Mouse (Mus musculus): ENCODE data around the gene Gpr22. TPM values are rescaled to one million over a fixed set of nuclear protein-coding genes. Genes with fewer than 3 reads are reported as not detected.

Gpr22 gene
- 10 to 100 TPM; 16.6 to 20.0 TPM for total RNA-seq (2021)
- long read RNA-seq, experiment 1, full-length matches to known transcripts, result 6 of 82 reads
- long read RNA-seq, experiment 1, partial matches to known transcripts, result 1 of 82 reads
- long read RNA-seq, experiment 1, other reads (novel, unspliced or antisense), result 75 of 82 reads
- long read RNA-seq, experiment 2, partial matches to known transcripts, result 0 of 36 reads
- long read RNA-seq, experiment 2, other reads (novel, unspliced or antisense), result 36 of 36 reads

DNA sequence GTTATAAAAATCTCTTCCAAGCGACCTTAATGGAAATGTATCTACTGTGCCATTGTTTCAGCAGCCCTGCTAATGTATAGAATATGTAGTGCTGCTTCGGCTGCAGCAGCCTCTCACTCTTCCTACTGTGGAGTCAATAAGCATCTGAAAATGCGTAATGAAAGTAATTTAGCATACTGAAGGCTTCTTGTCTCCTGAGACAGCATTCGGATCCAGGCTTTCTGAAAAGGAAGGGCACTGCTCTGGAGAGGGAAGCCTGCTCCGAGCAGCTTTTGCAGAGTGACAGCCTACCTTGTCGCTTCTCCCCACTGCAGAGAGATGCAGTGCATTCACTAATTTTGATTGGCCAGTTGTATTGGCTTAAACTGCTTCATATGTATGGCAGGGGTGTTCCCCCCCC, at the start of gene Gpr22:
TSS of gene Gpr22 (minus strand) at position 348 of the 400 bp plus-strand sequence.
- DNase-seq, result peak in 1 of 2 experiments; percentile 22

DNA sequence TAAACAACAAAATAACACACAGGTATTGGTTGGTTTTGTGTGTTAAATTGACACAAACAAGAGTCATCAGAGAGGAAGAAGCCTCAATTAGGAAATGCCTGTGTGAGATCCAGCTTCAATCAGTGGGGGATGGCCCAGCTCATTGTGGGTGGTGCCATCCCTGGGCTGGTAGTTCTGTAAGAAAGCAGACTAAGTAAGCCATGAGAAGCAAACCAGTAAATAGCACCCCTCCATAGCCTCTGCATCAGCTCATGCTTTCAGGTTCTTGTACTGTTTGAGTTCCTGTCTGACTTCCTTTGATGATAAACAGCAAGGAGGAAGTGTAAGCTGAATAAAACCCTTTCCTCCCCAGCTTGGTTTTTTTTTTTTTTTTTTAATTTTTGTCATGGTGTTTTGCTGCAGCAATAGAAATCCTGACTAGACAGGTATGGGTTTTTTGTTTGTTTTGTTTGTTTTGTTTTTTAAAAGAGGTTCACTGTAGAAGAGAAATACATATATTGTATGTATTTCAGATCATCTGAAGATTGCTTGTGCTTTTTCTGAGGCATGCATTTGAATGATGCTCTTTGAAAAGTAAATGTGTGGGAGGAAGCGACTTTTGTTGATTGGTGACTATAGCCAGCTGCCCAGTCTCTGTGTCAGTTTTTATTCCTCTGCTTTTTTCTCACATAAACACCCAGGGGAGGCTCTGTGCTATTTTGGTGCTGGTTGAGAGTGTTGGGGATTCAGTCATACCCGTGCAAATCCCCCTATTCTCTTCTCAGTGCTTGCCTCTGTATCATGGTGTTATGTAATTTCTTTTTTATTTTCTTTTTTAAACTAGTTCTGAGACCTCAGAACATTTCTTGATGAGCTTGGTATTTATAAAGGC, 42.4 kb upstream of the Gpr22 start:
- no peak for DNase-seq

DNA sequence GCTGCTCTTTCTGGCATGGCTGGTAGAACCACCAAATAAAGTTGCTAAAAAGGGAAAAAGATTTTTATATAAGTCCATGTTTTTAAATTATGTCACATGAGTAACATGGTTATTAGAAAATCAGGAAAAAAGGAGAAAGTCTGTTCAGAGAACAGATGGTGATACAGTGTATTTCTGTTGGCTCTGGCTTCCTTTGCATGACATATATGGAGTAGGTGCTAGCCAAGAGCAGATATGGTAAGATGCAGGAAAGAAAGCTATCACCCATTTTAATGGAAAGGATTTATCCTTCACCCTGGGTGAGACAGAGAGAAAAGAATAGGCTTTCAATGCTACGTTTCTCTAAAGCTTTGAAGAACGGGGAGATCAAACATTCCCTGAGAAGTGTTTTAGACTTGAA, 40.7 kb upstream of the Gpr22 start:
- no peak for DNase-seq

DNA sequence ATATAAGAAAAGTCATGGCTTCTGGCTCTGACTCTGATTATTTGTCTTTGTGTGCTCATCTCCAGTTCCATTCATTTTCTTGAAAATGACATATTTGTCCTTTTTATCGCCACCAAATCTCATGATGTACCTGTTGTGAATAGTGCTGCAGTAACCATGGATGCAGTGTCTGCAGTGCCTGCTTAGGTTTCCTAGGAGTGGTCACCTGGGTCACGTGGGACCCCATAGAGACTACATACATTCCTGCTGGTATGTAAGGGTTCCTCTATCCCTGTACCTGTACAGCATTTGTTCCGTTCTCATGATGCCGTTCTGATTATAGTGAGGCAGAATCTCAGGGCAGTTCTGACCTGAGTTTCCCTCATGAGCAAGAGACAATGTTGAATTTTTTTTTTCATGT, 36.1 kb upstream of the Gpr22 start:
- DNase-seq, result no peak

DNA sequence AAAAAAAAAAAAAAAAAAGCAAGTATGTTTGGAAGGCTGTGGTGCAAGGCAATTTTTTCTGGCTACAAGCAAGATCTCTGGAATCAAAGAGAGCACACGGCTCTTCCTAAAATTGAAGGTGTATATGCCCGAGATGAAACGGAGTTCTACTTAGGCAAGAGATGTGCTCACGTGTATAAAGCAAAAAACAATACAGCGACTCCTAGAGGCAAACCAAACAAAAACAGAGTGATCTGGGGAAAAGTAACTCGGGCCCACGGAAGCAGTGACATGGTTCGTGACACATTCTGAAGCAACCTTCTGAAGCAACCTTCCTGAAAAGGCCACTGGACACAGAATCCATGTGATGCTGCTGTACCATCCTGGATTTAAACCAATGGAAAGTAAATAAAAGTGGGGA, 33.6 kb upstream of the Gpr22 start:
- DNase-seq, result no peak

DNA sequence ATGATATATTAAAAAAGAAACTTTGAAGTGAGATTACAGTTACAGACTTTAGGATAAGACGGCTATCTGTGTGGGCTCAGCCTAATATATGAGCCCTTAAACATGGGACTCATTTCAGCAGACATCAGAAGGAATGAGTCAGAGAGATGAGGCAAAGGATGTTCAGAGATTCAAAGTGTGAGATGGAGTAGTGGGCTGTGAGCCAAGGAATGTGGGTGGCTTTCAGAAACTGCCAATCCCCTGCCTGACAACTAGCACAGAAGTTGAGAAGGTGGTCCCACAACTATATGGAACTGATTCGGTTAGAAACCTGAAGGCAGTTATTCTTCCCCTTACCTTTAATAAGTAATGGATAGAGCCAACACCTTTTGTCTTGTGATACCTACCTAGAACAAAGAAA, 20.9 kb upstream of the Gpr22 start:
- no peak for DNase-seq

DNA sequence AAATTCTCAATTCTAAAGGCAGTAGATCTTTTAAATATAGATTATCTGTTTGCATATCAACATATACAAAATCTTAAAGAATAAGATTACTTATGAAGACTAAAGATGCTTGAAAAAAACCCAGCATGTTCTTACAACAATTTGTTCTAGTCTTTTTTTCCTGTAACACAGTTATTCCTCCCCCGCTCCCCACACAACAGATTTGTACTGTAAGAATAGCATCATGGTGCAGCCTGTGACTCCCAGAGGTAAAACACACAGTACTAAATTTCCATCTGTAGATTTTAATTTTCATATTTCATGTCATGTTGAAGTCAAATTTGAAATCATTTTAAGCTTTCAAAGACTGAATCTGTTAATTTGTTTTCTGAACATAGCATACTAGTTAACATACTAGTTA, 16.4 kb upstream of the Gpr22 start:
- no peak for DNase-seq

DNA sequence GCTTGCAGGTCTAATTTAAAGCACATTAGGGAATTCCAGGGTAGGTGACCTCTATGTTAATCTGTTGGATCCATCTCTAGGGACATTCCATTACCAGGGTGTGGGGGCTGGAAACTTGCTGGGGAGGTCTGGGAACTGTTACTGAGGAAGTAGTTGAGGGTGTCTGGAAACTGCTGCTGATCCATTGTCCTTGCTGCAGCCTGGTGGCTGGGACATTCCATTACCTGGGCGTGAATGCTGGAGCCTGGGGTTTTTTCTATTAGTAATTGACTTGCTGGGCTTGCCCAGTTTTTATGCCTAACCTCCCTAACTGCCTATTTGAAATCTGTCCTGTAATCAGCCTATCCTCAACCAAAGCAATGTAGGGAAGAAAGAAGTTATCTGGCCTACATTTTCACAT, 13.0 kb upstream of the Gpr22 start:
- no peak for DNase-seq

DNA sequence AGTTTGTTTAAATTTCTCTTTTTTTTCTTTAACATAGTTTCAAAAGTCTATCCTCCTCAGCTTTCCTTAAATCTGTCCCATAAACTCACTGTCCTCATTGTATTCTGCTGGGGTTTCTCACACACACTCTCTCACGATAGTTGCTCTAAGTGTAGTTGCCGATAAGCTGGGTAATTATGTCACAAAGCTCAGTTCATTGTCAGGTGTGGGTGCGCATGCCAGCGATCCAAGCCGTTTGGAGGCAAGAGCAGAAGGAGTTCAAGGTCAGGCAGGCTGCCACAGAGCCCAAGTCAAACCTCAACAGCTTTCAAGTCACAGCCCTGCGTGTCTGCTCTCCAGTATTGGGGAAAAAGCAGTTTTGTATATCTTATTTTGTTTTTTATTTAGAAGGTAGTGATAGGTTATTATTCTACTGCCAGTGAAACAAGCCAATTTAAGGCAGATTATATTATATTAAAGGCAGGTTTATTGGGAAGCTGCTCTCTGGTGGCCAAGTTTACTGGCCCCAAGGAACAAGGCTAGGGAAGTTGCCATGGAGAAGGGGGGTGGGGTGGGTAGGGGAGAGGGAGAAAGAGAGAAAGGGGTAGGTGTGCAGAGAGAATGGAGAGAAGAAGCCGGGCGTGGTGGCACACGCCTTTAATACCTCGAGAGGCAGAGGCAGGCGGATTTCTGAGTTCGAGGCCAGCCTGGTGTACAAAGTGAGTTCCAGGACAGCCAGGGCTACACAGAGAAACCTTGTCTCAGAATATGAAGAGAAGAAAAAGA, 11.9 kb upstream of the Gpr22 start:
- peak in 1 of 2 experiments; percentile 80 for DNase-seq

DNA sequence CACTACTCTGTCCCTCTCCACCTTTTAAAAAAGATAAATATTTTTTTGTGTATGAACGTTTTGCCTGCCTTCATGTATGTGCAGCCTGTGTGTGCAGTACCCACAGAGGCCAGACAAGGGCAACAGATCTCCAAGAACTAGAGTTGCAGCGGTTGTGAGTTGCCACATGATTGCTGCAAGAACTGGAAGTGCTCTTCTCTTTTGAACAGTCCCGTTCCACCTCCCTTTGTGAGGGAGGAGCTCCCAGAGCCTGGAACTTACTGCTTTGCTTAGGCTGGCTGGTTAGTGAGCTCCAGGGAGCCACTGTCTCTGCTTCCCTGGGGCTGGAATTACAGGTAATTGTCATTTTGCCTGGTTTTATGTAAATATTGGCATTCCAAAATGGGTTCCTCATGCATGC, 10.8 kb upstream of the Gpr22 start:
- no peak for DNase-seq

DNA sequence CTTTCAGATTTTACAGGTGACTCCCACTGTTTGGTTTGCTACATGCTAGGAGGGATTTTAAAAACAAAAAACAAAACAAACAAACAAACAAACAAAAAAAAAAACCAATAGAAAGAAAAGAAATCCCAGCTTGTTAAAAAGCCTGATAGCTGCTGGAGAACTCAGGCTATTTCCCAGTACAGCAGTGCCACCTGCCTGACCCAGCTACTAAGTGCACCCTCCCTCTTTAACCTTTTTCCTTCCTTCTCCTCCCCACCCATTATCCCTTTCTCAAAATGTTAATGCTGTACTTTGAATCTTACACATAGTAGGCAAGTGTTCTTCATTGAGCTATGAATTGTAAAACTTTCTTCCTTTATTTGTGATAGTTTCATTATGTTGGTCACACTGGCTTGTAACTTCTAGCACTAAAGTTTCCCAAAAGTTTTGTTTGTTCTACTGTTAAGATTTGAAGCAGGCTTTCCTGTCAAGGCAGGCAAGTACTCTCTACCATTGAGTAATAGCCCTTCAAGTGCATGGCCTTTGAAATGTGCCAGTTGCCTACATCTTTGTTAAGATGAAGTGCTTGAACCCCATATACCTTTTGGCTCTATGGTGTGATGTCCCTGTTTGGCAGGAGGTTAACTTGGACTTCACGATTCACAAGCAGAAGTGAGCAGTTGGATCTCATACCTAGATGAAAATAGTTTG, 6.0 kb upstream of the Gpr22 start:
- DNase-seq, result no peak

DNA sequence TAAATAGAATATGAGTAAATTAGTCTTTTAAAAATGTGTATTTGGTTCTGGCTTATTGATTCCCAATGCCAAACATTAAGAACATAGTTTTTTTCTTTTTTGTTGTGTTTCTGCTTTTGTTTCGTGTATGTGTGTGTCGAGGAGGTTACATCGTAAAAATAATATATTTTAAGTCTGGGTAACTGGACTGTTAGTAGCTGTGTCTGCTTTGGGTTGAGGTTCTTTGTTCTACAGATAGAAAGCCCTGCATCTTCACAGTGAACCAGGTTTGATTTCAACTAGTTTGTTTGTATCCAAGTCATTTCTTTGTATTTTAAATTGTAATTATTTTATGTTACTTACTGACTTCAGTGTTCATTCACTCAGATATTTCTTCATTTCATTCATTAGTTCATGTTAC, 323 bp upstream of the Gpr22 start:
- no peak for DNase-seq

DNA sequence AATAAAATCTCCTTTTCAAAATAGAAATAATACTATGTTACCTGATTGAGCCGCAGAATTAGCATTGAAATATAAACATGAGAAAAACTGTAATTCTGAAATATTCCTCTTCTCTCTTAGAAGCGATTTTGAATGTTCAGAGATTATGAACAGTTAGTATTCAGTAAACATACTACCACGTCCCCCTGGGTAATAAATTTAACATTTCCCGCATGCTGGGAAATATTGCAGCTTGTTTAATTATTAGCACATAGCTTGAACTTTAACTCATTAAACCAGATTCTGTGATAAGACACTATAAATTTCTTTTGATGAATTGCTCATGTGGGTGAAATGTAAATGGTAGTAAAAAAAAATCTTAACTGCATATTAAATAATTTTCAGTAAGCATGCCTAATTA, 1.0 kb downstream of the Gpr22 start:
- DNase-seq, result no peak

DNA sequence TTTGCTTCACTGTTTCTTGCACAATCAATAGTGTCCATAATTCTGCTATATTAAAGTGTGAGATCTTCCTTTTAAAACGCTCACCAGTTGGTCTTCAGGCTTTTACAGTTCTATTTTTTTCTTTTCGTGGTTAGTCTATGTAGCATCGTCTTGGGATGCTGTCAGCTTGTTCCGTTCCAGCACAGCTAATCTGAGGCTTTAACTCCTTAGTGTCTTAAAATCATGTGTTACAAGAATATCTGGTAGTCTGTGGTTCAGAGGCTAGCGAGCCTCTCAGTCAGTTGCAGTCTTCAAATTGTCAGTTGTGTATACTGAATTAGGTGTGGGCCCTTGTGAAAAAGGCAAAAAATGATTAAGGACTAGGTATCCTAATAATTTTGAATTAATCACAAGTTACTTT, 1.5 kb downstream of the Gpr22 start:
- DNase-seq, result no peak

DNA sequence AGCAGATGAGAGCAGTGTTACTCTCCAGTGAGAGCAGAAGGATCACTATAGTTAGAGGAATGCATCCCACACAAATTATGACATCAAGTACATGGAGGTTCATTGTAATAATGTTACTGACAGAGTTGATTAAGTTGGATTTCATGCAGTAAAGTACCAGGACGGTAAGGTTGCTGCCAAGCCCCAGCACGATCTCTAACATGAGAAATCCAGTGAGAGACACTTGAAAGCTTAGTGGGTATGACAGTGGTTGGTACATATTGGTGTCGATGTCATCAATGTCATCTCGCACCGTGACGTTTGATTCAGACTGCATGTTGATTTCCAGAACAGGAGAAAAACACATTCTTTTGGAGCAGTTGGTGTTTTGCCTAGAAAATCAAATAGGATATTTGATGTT, 4.1 kb downstream of the Gpr22 start:
- DNase-seq, result no peak

DNA sequence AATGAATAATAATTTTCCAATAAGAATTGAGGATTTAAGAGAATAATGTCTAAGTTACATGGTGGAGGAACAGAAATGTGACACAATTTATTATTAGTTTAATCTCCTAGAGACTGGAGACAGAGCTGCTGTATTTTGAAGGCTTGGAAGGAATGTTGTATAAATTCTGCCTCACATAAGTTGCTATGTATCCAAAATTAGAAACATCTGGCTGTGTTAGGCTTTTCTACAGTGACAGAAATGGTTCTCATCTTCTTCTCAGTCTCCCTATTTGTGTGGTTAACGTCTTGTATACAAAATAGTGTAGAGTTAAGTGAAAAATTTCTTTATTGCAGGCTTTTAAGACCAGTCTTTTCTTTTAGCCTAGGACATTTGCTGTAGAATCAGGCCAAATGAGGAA, 6.2 kb downstream of the Gpr22 start:
- DNase-seq, result no peak

DNA sequence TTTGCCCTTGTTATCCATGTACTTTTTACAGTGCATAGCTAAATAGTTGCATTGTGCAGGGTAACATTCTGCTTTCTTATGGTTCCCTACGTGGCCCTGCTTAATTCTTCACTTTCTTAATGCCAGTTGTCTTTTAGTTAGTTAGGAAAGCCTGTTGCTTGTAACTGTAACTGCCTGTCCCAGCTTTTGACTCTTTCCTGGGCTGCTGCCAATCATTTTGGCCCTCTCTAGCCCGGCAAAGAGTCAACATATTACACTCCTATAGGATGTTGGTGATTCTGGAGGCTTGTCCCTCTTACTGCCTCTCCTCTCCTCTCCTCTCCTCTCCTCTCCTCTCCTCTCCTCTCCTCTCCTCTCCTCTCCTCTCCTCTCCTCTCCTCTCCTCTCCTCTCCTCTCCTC, 7.6 kb downstream of the Gpr22 start:
- peak; percentile 44 to 65 for DNase-seq

DNA sequence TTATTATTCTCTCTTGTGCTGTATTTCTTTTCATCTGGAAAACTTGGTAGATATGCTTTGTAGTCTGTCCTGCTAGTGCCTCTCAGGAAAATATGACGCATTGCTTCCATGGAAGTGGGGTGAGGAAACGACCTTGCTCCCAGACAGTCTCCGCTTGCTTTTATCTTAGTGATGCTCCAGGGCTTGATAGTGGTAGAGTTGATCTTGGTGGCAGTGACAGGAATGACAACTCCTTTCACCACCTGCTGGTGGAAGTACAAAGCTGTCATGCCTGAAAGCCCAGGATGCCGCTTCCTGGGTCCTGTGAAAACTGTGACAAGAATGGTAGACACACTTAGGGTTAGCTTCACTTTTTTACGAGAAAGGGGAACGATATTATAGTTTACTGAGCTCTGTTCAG, 9.8 kb downstream of the Gpr22 start:
- DNase-seq, result peak; percentile 77 to 82

DNA sequence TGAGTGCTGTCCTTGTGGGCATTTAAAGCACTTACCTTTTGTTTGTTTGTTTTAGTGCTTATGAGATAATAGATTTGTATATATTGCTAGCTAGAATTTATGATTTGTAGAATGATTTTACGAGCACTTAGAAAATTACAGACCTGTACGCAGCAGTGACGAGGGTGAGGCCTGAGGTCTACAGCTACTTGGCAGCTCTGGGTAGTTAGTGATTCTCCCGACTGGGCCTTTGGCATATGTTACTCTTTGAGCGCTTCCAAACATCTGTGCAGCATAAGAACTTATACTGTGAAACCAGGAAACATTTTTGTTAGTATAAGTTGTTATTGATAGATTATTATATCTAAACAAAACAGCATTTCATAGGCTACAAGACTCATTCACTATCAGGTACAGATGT, 12.3 kb downstream of the Gpr22 start:
- no peak for DNase-seq

DNA sequence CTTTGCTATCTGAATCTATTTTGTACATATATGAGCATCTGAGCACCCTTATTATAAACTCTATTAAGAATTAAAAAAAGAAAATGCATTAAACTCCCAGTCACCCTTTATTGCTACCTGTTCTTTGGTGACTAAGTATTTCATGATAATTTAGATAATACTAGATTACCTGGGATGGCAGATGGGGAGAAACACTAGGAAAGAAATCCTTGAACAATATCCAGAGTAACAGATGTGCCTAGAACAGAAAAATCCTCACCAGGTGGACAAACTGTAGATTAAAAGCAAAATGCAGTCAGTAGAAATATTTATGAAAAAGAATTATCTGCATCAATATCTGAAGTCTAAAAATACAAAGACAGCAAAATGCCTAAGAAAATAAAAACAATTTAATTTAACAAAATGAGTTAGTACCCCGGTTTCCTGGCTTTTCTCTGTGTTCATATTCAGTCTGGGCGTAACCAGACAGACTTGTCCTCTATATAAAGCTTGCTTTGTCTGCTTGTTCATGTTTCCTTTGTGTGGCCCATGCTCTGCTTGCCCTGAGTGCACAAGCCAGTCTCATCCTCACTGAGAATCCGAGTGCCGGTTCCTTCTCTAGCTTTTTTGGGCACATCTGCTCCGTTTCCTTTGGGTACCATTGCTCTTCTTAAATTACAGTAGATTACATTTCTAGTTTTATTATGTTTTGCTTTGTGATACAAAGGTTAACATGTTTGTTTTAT, 13.0 kb downstream of the Gpr22 start:
- DNase-seq, result no peak

DNA sequence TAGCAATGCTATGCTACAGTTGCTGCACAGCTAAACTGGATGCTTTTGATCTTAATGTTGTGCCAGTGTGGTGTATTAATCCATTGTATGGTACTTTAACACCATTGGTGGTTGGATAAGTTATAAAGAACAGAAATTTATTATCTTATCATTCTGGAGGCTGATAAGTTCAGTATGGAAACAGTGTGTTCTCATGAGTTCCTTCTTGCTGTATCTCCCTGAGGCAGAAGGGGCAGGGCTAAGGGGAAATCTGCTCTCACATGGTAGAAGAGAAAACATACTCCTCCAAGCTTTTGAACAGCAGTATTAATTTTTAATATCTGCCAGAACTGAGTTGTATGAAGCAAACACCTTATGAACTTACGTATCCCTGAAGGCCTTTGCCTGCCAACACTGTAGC, 20.5 kb downstream of the Gpr22 start:
- DNase-seq, result no peak

DNA sequence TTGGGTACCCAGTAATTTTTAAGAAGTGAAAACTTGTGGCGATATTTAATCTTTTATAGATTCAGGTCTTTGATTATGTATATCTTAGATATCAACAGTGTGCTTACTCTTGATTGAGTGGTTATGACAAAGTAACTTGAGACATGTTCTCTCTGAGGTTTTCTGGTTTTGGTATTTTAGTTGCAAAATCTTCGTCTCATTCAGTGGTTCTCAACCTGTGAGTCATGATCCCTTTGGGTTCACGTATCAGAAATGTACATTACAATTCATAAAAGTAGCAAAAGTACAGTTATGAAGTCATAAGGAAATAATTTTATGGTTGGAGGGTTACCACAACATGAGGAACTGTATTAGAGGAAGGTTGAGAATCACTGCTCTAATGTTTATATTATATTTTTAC, 27.1 kb downstream of the Gpr22 start:
- DNase-seq, result no peak

Data from heart, adult 18-20 months (tissue).